Comparison of ENCODE assay signal across 20 mouse cellular contexts in the genomic region with DNA sequence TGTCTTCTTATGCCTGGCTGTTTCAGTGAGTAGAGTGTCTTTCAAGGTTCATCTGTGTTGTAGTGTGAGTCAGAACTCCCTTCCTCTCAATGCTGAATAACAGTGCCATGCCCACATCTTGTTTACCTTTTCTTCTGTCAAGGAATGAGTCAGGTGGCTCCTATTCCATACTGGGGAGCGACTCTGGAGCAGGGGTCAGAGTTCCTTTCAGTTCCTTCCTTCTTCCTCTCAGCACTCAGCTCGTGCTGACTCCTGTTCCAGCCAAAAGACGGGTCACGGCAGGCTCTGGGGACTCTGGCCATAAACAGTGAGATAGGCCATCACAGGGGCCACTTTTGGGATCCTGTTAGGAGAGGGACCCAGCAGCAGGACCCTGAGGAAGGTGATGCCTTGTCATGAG. TPM values are rescaled to one million over a fixed set of nuclear protein-coding genes. Genes with fewer than 3 reads are reported as not detected.
DNase-seq lines count a peak whose midpoint lies in the region; ATAC-seq and TF ChIP-seq lines count a peak whose summit lies in the region.
"Had no signal": no experiment of that assay in that cellular context is flagged by ENCODE, and none has a peak within 500 bp of the region (broad histone marks: within the 10 kb centered on the region; RNA-seq: fewer than 3 reads in every experiment).

No protein-coding gene starts in this region.

- no peaks in the 10 kb centered on the region for H3K9me3 ChIP-seq in intestine, postnatal 0 days (ENCODE audit: control insufficient read depth)
- H3K9me3 ChIP-seq in midbrain, embryonic 10.5 days (replicated peaks): no peaks in the 10 kb centered on the region
- H3K9me3 ChIP-seq: embryonic facial prominence, embryonic 12.5 days; limb, embryonic 15.5 days; midbrain, embryonic 13.5 days; neural tube, embryonic 15.5 days had no signal

- 13% methylated on average over 4 of the region's 4 CpGs for WGBS in intestine, postnatal 0 days
- 73% methylated on average over 4 of the region's 4 CpGs for WGBS in midbrain, embryonic 10.5 days

- DNase-seq in adrenal gland, adult 2 months: peak; percentile 24
- DNase-seq in adrenal gland, postnatal 25 days: no peak
- peak; percentile 27 for DNase-seq in lung, postnatal 25 days (ENCODE audit: low spot score)
- no peak for DNase-seq in lung, postnatal 4 days
- DNase-seq in urinary bladder, postnatal 14 days (ENCODE audit: low spot score): peak; percentile 69
- DNase-seq in layer of hippocampus, adult 18-20 months (ENCODE audit: low spot score in 2 of 2): no peak
- DNase-seq in midbrain, embryonic 10.5 days (ENCODE audit: low spot score): no peak
- DNase-seq: adrenal gland, postnatal 10 days; cerebellum, adult 8-10 months; forebrain, postnatal 0 days; heart, adult 18-20 months; retina, postnatal 1 day; right cerebral cortex, postnatal 4 days had no signal

- no peak overlapping the region for H3K9ac ChIP-seq in intestine, postnatal 0 days (ENCODE audit: low read depth, low read length)
- H3K9ac ChIP-seq: embryonic facial prominence, embryonic 12.5 days; forebrain, postnatal 0 days; limb, embryonic 15.5 days; midbrain, embryonic 13.5 days; neural tube, embryonic 15.5 days had no signal

- H3K4me3 ChIP-seq in intestine, postnatal 0 days (ENCODE audit: low read depth, low read length): no peak overlapping the region
- H3K4me3 ChIP-seq in midbrain, embryonic 10.5 days: no peak overlapping the region
- H3K4me3 ChIP-seq: embryonic facial prominence, embryonic 12.5 days; limb, embryonic 15.5 days; midbrain, embryonic 13.5 days; myocyte; neural tube, embryonic 15.5 days had no signal

- H3K27ac ChIP-seq in intestine, postnatal 0 days (ENCODE audit: low read depth, low read length): no peak overlapping the region
- no peak overlapping the region for H3K27ac ChIP-seq in midbrain, embryonic 10.5 days (replicated peaks)
- H3K27ac ChIP-seq: embryonic facial prominence, embryonic 12.5 days; limb, embryonic 15.5 days; midbrain, embryonic 13.5 days; neural tube, embryonic 15.5 days had no signal

- H3K4me1 ChIP-seq in intestine, postnatal 0 days (replicated peaks; ENCODE audit: control insufficient read depth, insufficient read depth, low read length): no peaks in the 10 kb centered on the region
- H3K4me1 ChIP-seq in midbrain, embryonic 10.5 days: peaks cover 26% of the 10 kb centered on the region

- H3K27me3 ChIP-seq in intestine, postnatal 0 days (replicated peaks; ENCODE audit: control insufficient read depth, insufficient read depth, low read length): no peaks in the 10 kb centered on the region
- no peaks in the 10 kb centered on the region for H3K27me3 ChIP-seq in midbrain, embryonic 10.5 days (ENCODE audit: low read depth, poor library complexity, severe bottlenecking)
- H3K27me3 ChIP-seq: midbrain, embryonic 13.5 days; neural tube, embryonic 15.5 days had no signal

- TF ChIP-seq CTCF in intestine, postnatal 0 days (IDR thresholded peaks at IDR 0.05; ENCODE audit: low read depth): no peak

- no peak overlapping the region for H3K4me2 ChIP-seq in intestine, postnatal 0 days (replicated peaks; ENCODE audit: low read depth)
- H3K4me2 ChIP-seq: embryonic facial prominence, embryonic 12.5 days; limb, embryonic 15.5 days; midbrain, embryonic 13.5 days; neural tube, embryonic 15.5 days had no signal

- ATAC-seq in intestine, postnatal 0 days: peak; percentile 87
- ATAC-seq: forebrain, postnatal 0 days; midbrain, embryonic 13.5 days had no signal

- no peaks in the 10 kb centered on the region for H3K36me3 ChIP-seq in intestine, postnatal 0 days (ENCODE audit: control insufficient read depth, insufficient read depth)
- H3K36me3 ChIP-seq in midbrain, embryonic 10.5 days: no peaks in the 10 kb centered on the region; the same call in 1 of the 2 replicates
- H3K36me3 ChIP-seq: embryonic facial prominence, embryonic 12.5 days; limb, embryonic 15.5 days had no signal

RNA-seq across cellular contexts. Expression of a gene that starts 58.5 kb away (rescaled TPM):
- total RNA-seq in adrenal gland, adult 2 months (2021): 10 to 100 TPM; 12.1 to 14.0 TPM
- 14.3 and 18.1 TPM in 2 replicates for polyA plus RNA-seq in adrenal gland, adult 2 months (2012; rRNA removed)
- total RNA-seq in adrenal gland, postnatal 25 days (2021): 11.1 and 12.7 TPM in 2 replicates
- 1.2 and 1.4 TPM in 2 replicates for polyA plus RNA-seq in intestine, postnatal 0 days (2015; fragmentation: Nextera tagmentation; extraction: Ambion mirVana)
- 100 to 1,000 TPM; 415 to 436 TPM for total RNA-seq in layer of hippocampus, adult 18-20 months (2021)
- polyA plus RNA-seq in midbrain, embryonic 10.5 days (2016; fragmentation: Nextera tagmentation; extraction: Ambion mirVana): 5.1 and 7.2 TPM in 2 replicates
- total RNA-seq: common myeloid progenitor, adult 5-6 weeks had no signal

Comparison
In these comparisons a context has a peak if more than half of its experiments do, and no peak if none do; other contexts are left out.
1. DNase-seq: peak in adrenal gland, adult 2 months (single experiment), lung, postnatal 25 days (single experiment) and urinary bladder, postnatal 14 days (single experiment); none in adrenal gland, postnatal 25 days (single experiment), lung, postnatal 4 days (0 of 2), layer of hippocampus, adult 18-20 months (0 of 2) and midbrain, embryonic 10.5 days (single experiment).
2. RNA of a gene that starts 58.5 kb away (total RNA-seq): 415 to 436 TPM in layer of hippocampus, adult 18-20 months; 12.1 to 14.0 TPM in adrenal gland, adult 2 months and 11.1 to 12.7 TPM in adrenal gland, postnatal 25 days; every median in the first group is over 10 times any median in the second.